8 mouse cellular contexts compared by ENCODE assay signal in genomic region chr1:57423696-57424095, GRCm38 (mm10). TPM values are rescaled to one million over a fixed set of nuclear protein-coding genes. Genes with fewer than 3 reads are reported as not detected.
DNase-seq lines count a peak whose midpoint lies in the region; ATAC-seq and TF ChIP-seq lines count a peak whose summit lies in the region.

No protein-coding gene starts in this region.

- peak; percentile 78 for ATAC-seq in hindbrain, embryonic 15.5 days (ENCODE audit: low FRiP score, low read depth)
- no peak for ATAC-seq in hindbrain, embryonic 12.5 days (ENCODE audit: low FRiP score)
- 0 out of 2 replicates have a peak, but pooled peaks have one; percentile 54 for ATAC-seq in neural tube, embryonic 12.5 days (ENCODE audit: low FRiP score, low read depth)
- ATAC-seq in stomach, postnatal 0 days (ENCODE audit: low FRiP score, low TSS enrichment), result no peak

- H3K9me3 ChIP-seq in hindbrain, embryonic 15.5 days, result no peaks in the 10 kb centered on the region
- no peaks in the 10 kb centered on the region for H3K9me3 ChIP-seq in hindbrain, embryonic 12.5 days (replicated peaks)
- H3K9me3 ChIP-seq in neural tube, embryonic 12.5 days, result no peaks in the 10 kb centered on the region
- H3K9me3 ChIP-seq in stomach, postnatal 0 days (ENCODE audit: control insufficient read depth, low read length), result no peaks in the 10 kb centered on the region

- TF ChIP-seq CTCF in stomach, postnatal 0 days (IDR thresholded peaks at IDR 0.05; ENCODE audit: low read depth), result peak; percentile 88

- no peaks in the 10 kb centered on the region for H3K36me3 ChIP-seq in hindbrain, embryonic 15.5 days
- no peaks in the 10 kb centered on the region for H3K36me3 ChIP-seq in hindbrain, embryonic 12.5 days
- H3K36me3 ChIP-seq in neural tube, embryonic 12.5 days, result no peaks in the 10 kb centered on the region
- H3K36me3 ChIP-seq in stomach, postnatal 0 days (ENCODE audit: control insufficient read depth, insufficient read depth, low read length), result no peaks in the 10 kb centered on the region

- no peak overlapping the region for H3K27ac ChIP-seq in hindbrain, embryonic 15.5 days (replicated peaks)
- no peak overlapping the region for H3K27ac ChIP-seq in hindbrain, embryonic 12.5 days
- no peak overlapping the region for H3K27ac ChIP-seq in neural tube, embryonic 12.5 days
- H3K27ac ChIP-seq in stomach, postnatal 0 days (replicated peaks), result no peak overlapping the region

- H3K4me2 ChIP-seq in hindbrain, embryonic 15.5 days, result no peak overlapping the region
- no peak overlapping the region for H3K4me2 ChIP-seq in hindbrain, embryonic 12.5 days (replicated peaks)
- no peak overlapping the region for H3K4me2 ChIP-seq in neural tube, embryonic 12.5 days (replicated peaks)
- H3K4me2 ChIP-seq in stomach, postnatal 0 days (replicated peaks; ENCODE audit: low read depth), result no peak overlapping the region

- WGBS in hindbrain, embryonic 15.5 days, result 6% methylated on average over 1 of the region's 1 CpGs
- 11% methylated on average over 1 of the region's 1 CpGs for WGBS in hindbrain, embryonic 12.5 days
- 23% methylated on average over 1 of the region's 1 CpGs for WGBS in neural tube, embryonic 12.5 days
- WGBS in stomach, postnatal 0 days, result 0% methylated on average over 1 of the region's 1 CpGs

- no peak for DNase-seq in neural tube, embryonic 10.5 days (ENCODE audit: extremely low spot score, low spot score)
- DNase-seq in embryo, embryonic 11 days, result peak; percentile 66
- no peak for DNase-seq in stomach, postnatal 0 days (ENCODE audit: low spot score)
- DNase-seq in spleen, postnatal 4 days (ENCODE audit: low spot score in 2 of 2), result no peak
- no peak for DNase-seq in right cerebral cortex, postnatal 36 days (ENCODE audit: low spot score in 2 of 2)

- H3K4me1 ChIP-seq in hindbrain, embryonic 15.5 days (replicated peaks), result peaks cover 5% of the 10 kb centered on the region
- H3K4me1 ChIP-seq in hindbrain, embryonic 12.5 days, result no peaks in the 10 kb centered on the region
- peaks cover 1% of the 10 kb centered on the region; the same call in 1 of the 2 replicates for H3K4me1 ChIP-seq in neural tube, embryonic 12.5 days
- H3K4me1 ChIP-seq in stomach, postnatal 0 days (replicated peaks; ENCODE audit: control insufficient read depth, insufficient read depth), result no peaks in the 10 kb centered on the region

- H3K9ac ChIP-seq in hindbrain, embryonic 15.5 days, result no peak overlapping the region
- H3K9ac ChIP-seq in hindbrain, embryonic 12.5 days, result no peak overlapping the region
- H3K9ac ChIP-seq in neural tube, embryonic 12.5 days, result no peak overlapping the region
- no peak overlapping the region for H3K9ac ChIP-seq in stomach, postnatal 0 days (ENCODE audit: low read length)

- no peaks in the 10 kb centered on the region for H3K27me3 ChIP-seq in hindbrain, embryonic 15.5 days
- no peaks in the 10 kb centered on the region for H3K27me3 ChIP-seq in hindbrain, embryonic 12.5 days
- no peaks in the 10 kb centered on the region for H3K27me3 ChIP-seq in neural tube, embryonic 12.5 days (replicated peaks)
- no peaks in the 10 kb centered on the region for H3K27me3 ChIP-seq in stomach, postnatal 0 days (ENCODE audit: control insufficient read depth, insufficient read depth, low read length)

- no peak for TF ChIP-seq EP300 in stomach, postnatal 0 days (optimal IDR thresholded peaks at IDR 0.05)

- H3K4me3 ChIP-seq in hindbrain, embryonic 15.5 days, result no peak overlapping the region
- no peak overlapping the region for H3K4me3 ChIP-seq in hindbrain, embryonic 12.5 days
- no peak overlapping the region for H3K4me3 ChIP-seq in neural tube, embryonic 12.5 days
- H3K4me3 ChIP-seq in stomach, postnatal 0 days (ENCODE audit: low read depth, low read length), result no peak overlapping the region

RNA-seq across cellular contexts. Expression of gene Tyw5, which starts 16.8 kb away (rescaled TPM):
- 26.0 and 26.8 TPM in 2 replicates for polyA plus RNA-seq in hindbrain, embryonic 15.5 days (2015; fragmentation: Nextera tagmentation; extraction: Ambion mirVana)
- polyA plus RNA-seq in hindbrain, embryonic 12.5 days (2016; fragmentation: Nextera tagmentation; extraction: Ambion mirVana), result 24.8 and 28.7 TPM in 2 replicates
- 23.1 and 26.3 TPM in 2 replicates for polyA plus RNA-seq in neural tube, embryonic 12.5 days (2016; fragmentation: Nextera tagmentation; extraction: Ambion mirVana)
- polyA plus RNA-seq in stomach, postnatal 0 days (2015; fragmentation: Nextera tagmentation; extraction: Ambion mirVana), result 17.3 and 17.6 TPM in 2 replicates

RNA-seq across cellular contexts. Expression of gene Maip1, which starts 17.6 kb away (rescaled TPM):
- polyA plus RNA-seq in hindbrain, embryonic 15.5 days (2015; fragmentation: Nextera tagmentation; extraction: Ambion mirVana), result 15.7 and 16.0 TPM in 2 replicates
- 18.3 and 19.6 TPM in 2 replicates for polyA plus RNA-seq in hindbrain, embryonic 12.5 days (2016; fragmentation: Nextera tagmentation; extraction: Ambion mirVana)
- 17.9 and 18.2 TPM in 2 replicates for polyA plus RNA-seq in neural tube, embryonic 12.5 days (2016; fragmentation: Nextera tagmentation; extraction: Ambion mirVana)
- 12.6 and 13.0 TPM in 2 replicates for polyA plus RNA-seq in stomach, postnatal 0 days (2015; fragmentation: Nextera tagmentation; extraction: Ambion mirVana)

RNA-seq across cellular contexts. Expression of gene 1700066M21Rik, which starts 46.3 kb away (rescaled TPM):
- 18.9 and 21.1 TPM in 2 replicates for polyA plus RNA-seq in hindbrain, embryonic 15.5 days (2015; fragmentation: Nextera tagmentation; extraction: Ambion mirVana)
- 14.6 and 17.2 TPM in 2 replicates for polyA plus RNA-seq in hindbrain, embryonic 12.5 days (2016; fragmentation: Nextera tagmentation; extraction: Ambion mirVana)
- 12.3 and 13.9 TPM in 2 replicates for polyA plus RNA-seq in neural tube, embryonic 12.5 days (2016; fragmentation: Nextera tagmentation; extraction: Ambion mirVana)
- 7.5 and 7.6 TPM in 2 replicates for polyA plus RNA-seq in stomach, postnatal 0 days (2015; fragmentation: Nextera tagmentation; extraction: Ambion mirVana)

Comparison
In these comparisons a context has a peak if more than half of its experiments do, and no peak if none do; other contexts are left out.
1. ATAC-seq: peak in hindbrain, embryonic 15.5 days (single experiment) and neural tube, embryonic 12.5 days (single experiment); none in hindbrain, embryonic 12.5 days (single experiment) and stomach, postnatal 0 days (single experiment).